Mouse (Mus musculus) neural tube, embryonic 11.5 days (tissue): ENCODE results near the gene Tmem178. TPM values are rescaled to one million over a fixed set of nuclear protein-coding genes. Genes with fewer than 3 reads are reported as not detected.

Experiments
- ATAC-seq: fragments of 200-750 bp; cut with Nextera tagmentation; 2 replicates; pipeline ENCODE4 v1.8.0; 2017; ENCODE audit warnings: moderate number of reproducible peaks, mild to moderate bottlenecking, moderate TSS enrichment, moderate library complexity; ENCODE audit not compliant: insufficient read depth, low FRiP score, low TSS enrichment
- DNase-seq: peaks from one replicate; pipeline ENCODE4 v3.0.0-alpha.2; 2015; ENCODE audit warnings: low spot score
- H3K27ac ChIP-seq: fragments of 300-500 bp; sonication (generic); 2 replicates; pipeline ENCODE4 v1.5.1; 2014; ENCODE audit warnings: low read depth, mild to moderate bottlenecking, low read length
- H3K27me3 ChIP-seq: fragments of 300-500 bp; sonication (generic); 2 replicates; pipeline ENCODE4 v1.6.1; 2014; ENCODE audit warnings: mild to moderate bottlenecking, low read length, mixed read lengths; ENCODE audit not compliant: control insufficient read depth, insufficient read depth
- H3K36me3 ChIP-seq: fragments of 300-500 bp; sonication (generic); 2 replicates; pipeline ENCODE4 v1.6.1; 2014; ENCODE audit warnings: mild to moderate bottlenecking, low read length, moderate library complexity, mixed read lengths; ENCODE audit not compliant: control insufficient read depth, insufficient read depth
- H3K4me1 ChIP-seq: fragments of 300-500 bp; sonication (generic); 2 replicates; pipeline ENCODE4 v1.6.1; 2014; ENCODE audit warnings: low read length, mixed read lengths; ENCODE audit not compliant: control insufficient read depth, insufficient read depth
- H3K4me2 ChIP-seq: fragments of 300-500 bp; sonication (generic); 2 replicates; pipeline ENCODE4 v1.6.1; 2014; ENCODE audit warnings: low read depth, mild to moderate bottlenecking, moderate library complexity
- H3K4me3 ChIP-seq: fragments of 300-500 bp; sonication (generic); 2 replicates; pipeline ENCODE4 v1.5.1; 2014; ENCODE audit warnings: low read depth, low read length
- H3K9ac ChIP-seq: fragments of 300-500 bp; sonication (generic); 2 replicates; pipeline ENCODE4 v1.6.1; 2014; ENCODE audit warnings: mild to moderate bottlenecking, low read length
- H3K9me3 ChIP-seq: fragments of 300-500 bp; sonication (generic); 2 replicates; pipeline ENCODE4 v1.6.1; 2016; ENCODE audit warnings: low read length; ENCODE audit not compliant: control insufficient read depth
- WGBS: fragments of 180-500 bp; shearing (Covaris S2); extraction: QIAGEN DNeasy Blood & Tissue Kit; methylation state at CpG from one replicate; pipeline ENCODE4 v1.1.7; 2014; 5-methylcytosine and 5-hydroxymethylcytosine counted together
- polyA plus RNA-seq: library from polyadenylated mRNA; unstranded; fragments of >200 nt; fragmentation: Nextera tagmentation; extraction: Ambion mirVana; gene quantifications from 2 replicates; pipeline ENCODE4 v1.2.1, GENCODE M21; 2014

Gene Tmem178
- polyA plus RNA-seq, 1 experiment from 2014 or later, result 16.4 TPM

DNA sequence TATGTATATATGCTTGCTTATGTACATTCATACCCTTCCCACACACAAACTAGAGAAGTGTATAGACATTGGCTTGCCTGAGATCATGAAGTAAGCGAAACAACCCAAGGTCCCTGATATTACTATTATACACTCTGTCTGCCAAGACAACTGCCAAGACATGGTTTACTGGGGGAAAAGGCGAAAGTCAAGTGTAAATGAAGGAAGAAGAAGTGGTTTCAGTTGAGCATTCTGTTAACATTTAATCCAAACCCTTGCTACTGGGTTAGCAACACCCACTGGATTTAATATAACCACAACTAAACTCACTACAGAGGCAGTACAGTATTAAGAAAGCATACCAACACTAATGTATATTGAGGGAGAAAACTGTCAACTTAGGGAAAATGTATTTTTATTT lies 28.8 kb upstream of the Tmem178 start:
- no peaks in the 10 kb centered on the region for H3K4me1 ChIP-seq
- H3K4me2 ChIP-seq, result no peak overlapping the region
- DNase-seq, result no peak
- H3K4me3 ChIP-seq, result no peak overlapping the region
- H3K27me3 ChIP-seq, result no peaks in the 10 kb centered on the region
- no peaks in the 10 kb centered on the region for H3K9me3 ChIP-seq
- H3K9ac ChIP-seq, result no peak overlapping the region
- no peaks in the 10 kb centered on the region for H3K36me3 ChIP-seq
- 100% methylated on average over 2 of the region's 2 CpGs for WGBS
- H3K27ac ChIP-seq, result no peak overlapping the region
- ATAC-seq, result no peak

- DNase-seq, result no peak
- no peak for ATAC-seq
- no peak overlapping the region for H3K9ac ChIP-seq
These were observed 25.2 kb upstream of the Tmem178 start for GRCm38 (mm10) chr17:80919261-80919660.

GRCm38 (mm10) chr17:80921286-80922134 lies 22.9 kb upstream of the Tmem178 start:
- H3K27ac ChIP-seq, result no peak overlapping the region
- WGBS, result 81% methylated on average over 10 of the region's 10 CpGs
- no peaks in the 10 kb centered on the region for H3K9me3 ChIP-seq
- DNase-seq (no peak), ATAC-seq (no peak)
- H3K4me3 ChIP-seq, result no peak overlapping the region
- no peak overlapping the region for H3K9ac ChIP-seq
- no peaks in the 10 kb centered on the region for H3K27me3 ChIP-seq
- H3K36me3 ChIP-seq, result no peaks in the 10 kb centered on the region
- no peak overlapping the region for H3K4me2 ChIP-seq
- no peaks in the 10 kb centered on the region for H3K4me1 ChIP-seq

More at GRCm38 (mm10) chr17:80919261-80919660, 25.2 kb upstream of the Tmem178 start:
- Histone ChIP-seq H3K27me3 (no peaks in the 10 kb centered on the region), H3K36me3 (no peaks in the 10 kb centered on the region), H3K4me3 (no peak overlapping the region), H3K4me2 (no peak overlapping the region), H3K27ac (no peak overlapping the region), H3K4me1 (no peaks in the 10 kb centered on the region), H3K9me3 (no peaks in the 10 kb centered on the region)

DNA sequence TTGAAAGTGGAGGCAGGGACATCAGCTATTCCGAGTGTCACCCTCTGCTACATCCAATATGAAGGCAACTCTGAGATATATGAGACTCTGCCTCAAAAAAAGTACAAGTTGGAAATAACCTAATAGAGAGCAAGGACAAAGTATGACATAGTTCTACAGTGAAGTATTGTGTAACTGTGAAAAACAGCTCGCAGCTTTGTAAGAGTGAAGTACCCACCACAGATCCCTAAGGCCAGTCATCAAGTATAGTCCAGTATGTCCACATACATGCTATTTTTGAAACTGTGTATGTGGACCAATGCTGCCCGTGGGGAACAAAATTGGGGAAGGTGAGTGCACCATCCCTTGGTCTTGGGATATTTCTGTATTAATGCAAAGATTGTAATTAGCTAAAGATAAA lies 18.9 kb upstream of the Tmem178 start:
- no peaks in the 10 kb centered on the region for H3K36me3 ChIP-seq
- H3K9me3 ChIP-seq, result no peaks in the 10 kb centered on the region
- no peaks in the 10 kb centered on the region for H3K27me3 ChIP-seq
- no peaks in the 10 kb centered on the region for H3K4me1 ChIP-seq
- no peak for ATAC-seq
- no peak overlapping the region for H3K27ac ChIP-seq
- no peak overlapping the region for H3K4me3 ChIP-seq
- no peak overlapping the region for H3K4me2 ChIP-seq
- 90% methylated on average over 3 of the region's 3 CpGs for WGBS
- no peak for DNase-seq
- H3K9ac ChIP-seq, result no peak overlapping the region

GRCm38 (mm10) chr17:80927151-80927550 lies 17.3 kb upstream of the Tmem178 start:
- Histone ChIP-seq H3K27ac (no peak overlapping the region), H3K9ac (no peak overlapping the region), H3K36me3 (no peaks in the 10 kb centered on the region), H3K4me2 (no peak overlapping the region), H3K4me3 (no peak overlapping the region), H3K9me3 (no peaks in the 10 kb centered on the region), H3K27me3 (no peaks in the 10 kb centered on the region), H3K4me1 (no peaks in the 10 kb centered on the region)
- ATAC-seq, result no peak
- DNase-seq, result no peak
- 97% methylated on average over 2 of the region's 2 CpGs for WGBS

- DNase-seq, result no peak
- H3K27ac ChIP-seq, result no peak overlapping the region
- H3K27me3 ChIP-seq, result no peaks in the 10 kb centered on the region
- H3K4me3 ChIP-seq, result no peak overlapping the region
- H3K36me3 ChIP-seq, result no peaks in the 10 kb centered on the region
- H3K4me2 ChIP-seq, result no peak overlapping the region
- no peak for ATAC-seq
- H3K4me1 ChIP-seq, result no peaks in the 10 kb centered on the region
- 92% methylated on average over 3 of the region's 3 CpGs for WGBS
- no peaks in the 10 kb centered on the region for H3K9me3 ChIP-seq
- no peak overlapping the region for H3K9ac ChIP-seq
These were observed 11.7 kb upstream of the Tmem178 start for GRCm38 (mm10) chr17:80932716-80933115.

DNA sequence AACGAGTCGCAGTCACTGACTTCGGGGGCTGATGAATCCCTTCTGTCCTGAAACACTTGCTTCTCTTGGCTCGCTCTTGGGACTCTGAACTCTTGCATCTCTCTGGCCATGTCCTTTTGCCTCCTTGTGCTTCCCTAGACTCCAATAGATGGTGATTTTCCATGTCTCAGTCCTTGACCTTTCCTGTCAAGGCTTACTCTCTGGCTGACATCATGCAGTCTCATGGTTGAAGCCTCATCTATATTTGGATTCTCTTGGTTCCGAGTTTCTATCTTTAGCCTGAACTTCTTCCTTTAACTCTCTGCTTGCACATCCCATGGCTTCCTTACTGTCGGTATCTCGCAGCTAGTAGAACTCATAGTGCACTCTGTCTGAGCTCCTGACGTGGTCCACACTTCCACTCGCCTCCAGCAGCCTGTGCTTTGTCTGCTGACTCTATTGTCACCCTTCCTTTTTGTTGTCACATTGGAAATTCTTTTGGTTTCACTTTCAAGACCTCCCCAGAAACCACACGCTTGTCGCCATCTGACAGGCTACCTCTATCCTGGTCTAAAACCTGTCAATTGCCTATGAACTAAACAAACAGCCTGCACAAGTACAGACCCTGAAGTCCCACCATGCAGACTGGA lies 10.9 kb upstream of the Tmem178 start:
- Histone ChIP-seq H3K4me2 (no peak overlapping the region), H3K4me3 (no peak overlapping the region), H3K27me3 (no peaks in the 10 kb centered on the region), H3K9me3 (no peaks in the 10 kb centered on the region), H3K9ac (no peak overlapping the region), H3K4me1 (no peaks in the 10 kb centered on the region), H3K36me3 (no peaks in the 10 kb centered on the region), H3K27ac (no peak overlapping the region)
- no peak for DNase-seq
- whole genome bisulfite sequencing, result 87% methylated on average over 11 of the region's 11 CpGs
- no peak for ATAC-seq

- Histone ChIP-seq H3K27me3 (no peaks in the 10 kb centered on the region), H3K27ac (no peak overlapping the region), H3K9ac (no peak overlapping the region), H3K36me3 (no peaks in the 10 kb centered on the region), H3K4me3 (no peak overlapping the region), H3K4me2 (no peak overlapping the region), H3K4me1 (no peaks in the 10 kb centered on the region), H3K9me3 (no peaks in the 10 kb centered on the region)
- DNase-seq (no peak), ATAC-seq (no peak)
- 42% methylated on average over 10 of the region's 10 CpGs for WGBS
These were observed 8.5 kb upstream of the Tmem178 start for GRCm38 (mm10) chr17:80935807-80936519.
